Mouse (Mus musculus) hindbrain, embryonic 14.5 days (tissue): Measurements from ENCODE around the gene Lats1. TPM values are rescaled to one million over a fixed set of nuclear protein-coding genes. Genes with fewer than 3 reads are reported as not detected.
"Not testable (repeated sequence)": the region's sequence is repeated elsewhere in the genome, so short reads cannot be mapped to it uniquely, and the experiment has no call there.

Source experiments
- ATAC-seq: fragments of 200-750 bp; cut with Nextera tagmentation; 2 replicates; pipeline ENCODE4 v1.8.0; 2017; ENCODE audit warnings: moderate number of reproducible peaks, mild to moderate bottlenecking, moderate TSS enrichment, moderate library complexity; ENCODE audit not compliant: low FRiP score
- DNase-seq: peaks from one replicate; pipeline ENCODE4 v3.0.0-alpha.2; 2015; ENCODE audit warnings: low spot score
- H3K27ac ChIP-seq: fragments of 300-500 bp; sonication (generic); 2 replicates; pipeline ENCODE4 v1.5.1; 2014; ENCODE audit warnings: mild to moderate bottlenecking, moderate library complexity
- H3K27me3 ChIP-seq: fragments of 300-500 bp; sonication (generic); 2 replicates; pipeline ENCODE4 v1.6.1; 2014; ENCODE audit warnings: mild to moderate bottlenecking, low read length, mixed read lengths; ENCODE audit not compliant: control insufficient read depth, insufficient read depth
- H3K36me3 ChIP-seq: fragments of 300-500 bp; sonication (generic); replicated peaks from 2 replicates; pipeline ENCODE4 v1.6.1; 2014; ENCODE audit not compliant: control insufficient read depth, insufficient read depth
- H3K4me1 ChIP-seq: fragments of 300-500 bp; sonication (generic); replicated peaks from 2 replicates; pipeline ENCODE4 v1.6.1; 2014; ENCODE audit warnings: antibody characterized with exemption, low read length, mixed read lengths; ENCODE audit not compliant: control insufficient read depth, insufficient read depth
- H3K4me2 ChIP-seq: fragments of 300-500 bp; sonication (generic); replicated peaks from 2 replicates; pipeline ENCODE4 v1.6.1; 2014; ENCODE audit warnings: mild to moderate bottlenecking, moderate library complexity
- H3K4me3 ChIP-seq: fragments of 300-500 bp; sonication (generic); replicated peaks from 2 replicates; pipeline ENCODE4 v1.5.1; 2014; ENCODE audit warnings: mild to moderate bottlenecking, low read length
- H3K9ac ChIP-seq: fragments of 300-500 bp; sonication (generic); 2 replicates; pipeline ENCODE4 v1.6.1; 2014
- H3K9me3 ChIP-seq: fragments of 300-500 bp; sonication (generic); 2 replicates; pipeline ENCODE4 v1.6.1; 2016; ENCODE audit warnings: low read length; ENCODE audit not compliant: control insufficient read depth
- WGBS: fragments of 180-500 bp; shearing (Covaris S2); extraction: QIAGEN DNeasy Blood & Tissue Kit; methylation state at CpG from one replicate; pipeline ENCODE4 v1.1.7; 2014; 5-methylcytosine and 5-hydroxymethylcytosine counted together
- polyA plus RNA-seq: library from polyadenylated mRNA; unstranded; fragments of >200 nt; fragmentation: Nextera tagmentation; extraction: Ambion mirVana; gene quantifications from 2 replicates; pipeline ENCODE4 v1.2.1, GENCODE M21; 2014

Lats1 gene
- polyA plus RNA-seq, 1 experiment from 2014 or later, result 17.8 TPM

DNA sequence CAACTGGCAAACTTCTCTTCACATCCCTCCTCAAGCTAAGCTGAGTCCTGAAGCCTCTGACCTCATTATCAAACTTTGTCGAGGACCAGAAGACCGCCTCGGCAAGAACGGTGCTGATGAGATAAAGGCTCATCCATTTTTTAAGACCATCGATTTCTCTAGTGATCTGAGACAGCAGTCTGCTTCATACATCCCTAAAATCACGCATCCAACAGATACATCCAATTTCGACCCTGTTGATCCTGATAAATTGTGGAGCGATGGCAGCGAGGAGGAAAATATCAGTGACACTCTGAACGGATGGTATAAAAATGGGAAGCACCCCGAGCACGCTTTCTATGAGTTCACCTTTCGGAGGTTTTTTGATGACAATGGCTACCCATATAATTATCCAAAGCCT, 31.5 kb downstream of the Lats1 start:
- 93% methylated on average over 13 of the region's 13 CpGs for WGBS
- Histone ChIP-seq H3K27ac (no peak overlapping the region), H3K4me2 (no peak overlapping the region), H3K4me1 (no peaks in the 10 kb centered on the region), H3K4me3 (no peak overlapping the region), H3K9ac (no peak overlapping the region), H3K27me3 (no peaks in the 10 kb centered on the region), H3K9me3 (no peaks in the 10 kb centered on the region), H3K36me3 (peaks cover 64% of the 10 kb centered on the region)
- DNase-seq (no peak), ATAC-seq (no peak)

DNA sequence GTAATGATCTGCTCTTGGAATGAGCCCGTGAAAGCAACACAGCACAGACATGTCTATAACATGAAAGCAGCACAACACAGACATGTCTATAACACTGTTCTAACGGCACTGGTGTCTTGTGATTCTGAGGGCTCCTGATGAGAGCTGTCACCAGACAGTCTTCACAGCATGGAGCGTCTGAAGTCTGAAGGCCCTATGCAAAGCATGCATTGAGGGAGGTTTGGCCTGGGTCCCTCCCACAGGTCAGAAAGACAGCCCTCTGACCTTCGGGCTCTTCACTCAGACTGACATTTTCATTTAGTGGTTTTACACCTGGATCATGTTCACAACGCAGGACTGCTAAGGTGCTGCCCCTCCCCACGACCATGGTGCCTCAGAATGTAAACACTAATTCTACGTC, 34.0 kb downstream of the Lats1 start:
- H3K27ac ChIP-seq, result no peak overlapping the region
- H3K27me3 ChIP-seq, result no peaks in the 10 kb centered on the region
- 68% methylated on average over 7 of the region's 7 CpGs for WGBS
- H3K4me1 ChIP-seq, result no peaks in the 10 kb centered on the region
- no peak for DNase-seq
- no peaks in the 10 kb centered on the region for H3K9me3 ChIP-seq
- no peak for ATAC-seq
- no peak overlapping the region for H3K9ac ChIP-seq
- H3K36me3 ChIP-seq, result peaks cover 48% of the 10 kb centered on the region
- H3K4me3 ChIP-seq, result no peak overlapping the region
- no peak overlapping the region for H3K4me2 ChIP-seq

DNA sequence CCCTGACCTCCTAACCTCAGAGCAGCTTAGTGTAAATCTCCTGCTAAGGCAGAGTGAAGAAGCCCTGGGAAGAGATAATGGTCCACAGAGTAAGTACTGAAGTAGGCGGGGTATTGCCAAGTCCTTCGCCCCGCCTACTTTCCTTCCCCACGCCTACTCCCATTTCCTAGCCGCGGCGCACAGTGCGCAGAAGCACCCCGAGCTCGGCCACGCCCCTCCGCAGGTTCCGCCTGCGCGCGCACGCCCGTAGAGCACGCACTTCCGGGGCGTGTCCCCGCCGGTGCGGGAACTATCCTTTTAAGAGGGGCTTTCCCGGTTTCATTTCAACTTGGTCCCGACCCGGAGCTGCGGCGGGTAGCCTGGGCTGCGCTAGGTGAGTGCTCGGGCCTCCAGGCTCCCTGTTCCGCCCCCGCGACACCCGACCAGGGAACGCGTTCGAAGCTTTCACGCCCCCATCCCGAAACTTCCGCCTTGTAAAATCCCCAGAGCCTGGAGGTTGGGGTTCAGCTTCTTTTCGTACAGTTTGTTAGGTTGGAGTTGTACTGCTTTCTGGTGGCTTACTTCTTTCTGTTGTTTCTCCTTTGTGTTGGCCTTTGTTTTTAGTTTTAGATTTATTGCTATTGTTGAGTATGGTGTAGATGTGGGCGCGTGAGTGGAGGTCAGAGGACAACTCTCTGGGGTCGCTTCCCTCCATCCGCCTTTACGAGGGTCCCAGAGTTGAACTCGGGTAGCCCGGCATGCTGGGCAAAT, 44.9 kb downstream of the Lats1 start, which contains the start of gene Katna1:
TSS of gene Katna1 (plus strand) at position 250 of the 750 bp plus-strand sequence.
- peak within 1 kb of the TSS; percentile 65 for H3K4me2 ChIP-seq
- DNase-seq (peak; percentile 91), ATAC-seq (peak; percentile 98)
- peak within 1 kb of the TSS; percentile 72 for H3K9ac ChIP-seq
- H3K4me1 ChIP-seq, result peaks cover 10% of the 10 kb centered on the region; the same call in 1 of the 2 replicates
- no peaks in the 10 kb centered on the region for H3K27me3 ChIP-seq
- WGBS, result under 1% methylated on average over 49 of the region's 49 CpGs
- H3K4me3 ChIP-seq, result peak within 1 kb of the TSS; percentile 77
- peak within 1 kb of the TSS; percentile 63; the same call in 1 of the 2 replicates for H3K27ac ChIP-seq
- no peaks in the 10 kb centered on the region for H3K36me3 ChIP-seq
- H3K9me3 ChIP-seq, result no peaks in the 10 kb centered on the region

DNA sequence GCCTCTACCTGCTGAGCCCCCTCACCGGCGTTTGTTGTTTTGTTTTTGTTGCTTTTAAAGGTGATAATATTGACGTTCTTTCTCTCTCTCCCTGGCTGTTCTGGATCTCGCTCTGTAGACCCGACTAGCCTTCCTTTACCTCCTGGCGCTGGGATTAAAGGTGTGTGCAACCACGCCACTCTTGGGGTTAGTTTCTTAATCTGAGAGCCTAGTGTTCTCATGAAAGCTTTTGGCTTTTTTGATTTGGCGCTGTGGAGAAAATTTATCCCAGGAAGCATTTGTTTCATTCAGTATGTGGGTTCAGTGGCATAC, 45.4 kb downstream of the Lats1 start:
- ATAC-seq (no peak), DNase-seq (no peak)
- peak overlapping the region; percentile 65 for H3K4me2 ChIP-seq
- no peaks in the 10 kb centered on the region for H3K9me3 ChIP-seq
- H3K4me3 ChIP-seq, result peak overlapping the region; percentile 77
- H3K36me3 ChIP-seq, result no peaks in the 10 kb centered on the region
- no peak overlapping the region for H3K27ac ChIP-seq
- WGBS, result 2% methylated on average over 8 of the region's 8 CpGs
- H3K27me3 ChIP-seq, result no peaks in the 10 kb centered on the region
- peak overlapping the region; percentile 72 for H3K9ac ChIP-seq
- peaks cover 10% of the 10 kb centered on the region; the same call in 1 of the 2 replicates for H3K4me1 ChIP-seq

DNA sequence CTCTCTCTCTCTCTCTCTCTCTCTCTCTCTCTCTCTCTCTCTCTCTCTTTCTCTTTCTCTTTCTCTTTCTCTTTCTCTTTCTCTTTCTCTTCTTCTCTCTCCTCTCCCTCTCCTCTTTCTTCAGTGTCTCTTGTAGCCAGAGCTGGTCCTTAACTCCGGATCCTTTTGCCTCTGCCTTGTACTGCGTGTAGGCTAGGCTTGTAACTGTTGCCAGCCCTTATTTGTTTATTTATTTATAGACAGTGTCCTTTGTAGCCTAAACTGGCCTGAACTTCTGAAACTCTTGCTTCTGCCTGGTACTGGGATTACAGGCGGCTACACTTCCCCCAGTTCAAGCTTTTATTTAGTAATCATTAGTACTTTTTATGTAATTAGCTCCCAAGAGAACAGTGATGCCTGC, 46.0 kb downstream of the Lats1 start:
- DNase-seq (no peak), ATAC-seq (no peak)
- Histone ChIP-seq H3K27ac (no peak overlapping the region), H3K27me3 (no peaks in the 10 kb centered on the region), H3K9ac (peak overlapping the region; percentile 72), H3K36me3 (no peaks in the 10 kb centered on the region), H3K4me3 (peak overlapping the region; percentile 77), H3K9me3 (no peaks in the 10 kb centered on the region), H3K4me2 (peak overlapping the region; percentile 65), H3K4me1 (peaks cover 10% of the 10 kb centered on the region; the same call in 1 of the 2 replicates)
- WGBS, result 24% methylated on average over 3 of the region's 3 CpGs

DNA sequence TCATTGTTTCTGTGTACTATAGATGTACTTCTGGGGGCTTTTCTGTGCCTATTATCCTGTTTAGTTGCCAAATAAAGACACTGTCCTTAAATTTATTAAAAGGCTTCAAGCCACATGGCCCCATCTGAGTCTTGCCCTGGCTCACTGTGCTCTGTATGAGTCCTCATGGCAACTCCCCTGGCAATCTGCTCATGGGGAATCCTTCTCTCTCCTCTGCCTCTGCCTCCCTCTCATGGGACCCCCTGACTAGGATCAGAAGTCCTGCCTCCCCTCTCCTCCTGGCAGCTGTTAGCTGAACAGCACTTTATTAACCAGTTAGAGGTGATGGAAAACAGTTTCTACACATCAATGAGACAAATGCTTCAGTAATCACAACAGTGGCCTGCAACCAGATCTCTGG, 50.6 kb downstream of the Lats1 start:
- Histone ChIP-seq H3K4me3 (no peak overlapping the region), H3K4me1 (peaks cover 7% of the 10 kb centered on the region; the same call in 1 of the 2 replicates), H3K36me3 (no peaks in the 10 kb centered on the region), H3K27ac (no peak overlapping the region), H3K9me3 (no peaks in the 10 kb centered on the region), H3K4me2 (no peak overlapping the region), H3K9ac (no peak overlapping the region), H3K27me3 (no peaks in the 10 kb centered on the region)
- DNase-seq (no peak), ATAC-seq (no peak)

DNA sequence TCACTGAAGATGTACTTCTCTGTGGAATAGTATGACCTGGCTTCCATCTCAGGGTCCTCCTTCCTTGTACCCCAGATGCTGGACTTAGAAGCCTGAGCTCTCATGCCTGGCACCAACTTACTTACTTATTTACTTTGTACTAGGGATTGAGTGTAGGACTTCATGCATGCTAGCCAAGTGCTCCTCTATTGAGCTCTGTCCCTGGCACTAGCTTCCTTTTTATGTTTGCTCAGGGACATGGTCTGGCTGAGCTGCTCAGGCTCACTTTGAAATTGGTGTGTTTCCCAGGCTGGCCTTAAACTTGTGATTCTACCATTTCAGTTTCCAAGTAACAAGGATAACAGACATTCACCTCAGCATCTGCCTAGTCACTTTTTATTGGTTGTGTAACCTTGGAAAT, 56.1 kb downstream of the Lats1 start:
- Histone ChIP-seq H3K4me1 (no peaks in the 10 kb centered on the region), H3K4me3 (no peak overlapping the region), H3K36me3 (peaks cover 16% of the 10 kb centered on the region), H3K9me3 (no peaks in the 10 kb centered on the region), H3K27ac (no peak overlapping the region), H3K4me2 (no peak overlapping the region), H3K9ac (no peak overlapping the region), H3K27me3 (no peaks in the 10 kb centered on the region)
- ATAC-seq, result no peak
- DNase-seq, result no peak

DNA sequence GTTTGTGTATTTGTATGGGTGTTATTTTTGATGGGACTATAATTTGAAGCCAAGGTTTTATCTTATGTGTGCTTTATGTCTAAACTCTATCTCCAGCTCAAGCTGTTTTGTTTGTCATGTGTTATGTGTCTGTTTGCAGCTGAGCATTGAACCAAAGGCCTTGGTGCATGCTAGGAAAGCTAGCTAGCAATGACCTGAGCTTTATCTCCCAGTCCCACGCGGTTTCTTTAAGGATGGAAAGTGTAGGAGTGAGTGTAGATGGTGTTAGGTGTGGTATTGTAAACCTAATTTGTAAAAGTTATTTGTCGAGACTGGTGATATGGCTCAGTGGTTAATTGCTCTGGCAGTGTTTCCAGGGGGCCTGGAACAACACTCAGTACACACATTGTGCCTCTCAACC, 56.9 kb downstream of the Lats1 start:
- 81% methylated on average over 3 of the region's 3 CpGs for WGBS
- no peak for ATAC-seq
- Histone ChIP-seq H3K27ac (no peak overlapping the region), H3K9ac (no peak overlapping the region), H3K4me1 (no peaks in the 10 kb centered on the region), H3K4me3 (no peak overlapping the region), H3K36me3 (peaks cover 22% of the 10 kb centered on the region), H3K9me3 (no peaks in the 10 kb centered on the region), H3K27me3 (no peaks in the 10 kb centered on the region), H3K4me2 (no peak overlapping the region)
- DNase-seq, result no peak

DNA sequence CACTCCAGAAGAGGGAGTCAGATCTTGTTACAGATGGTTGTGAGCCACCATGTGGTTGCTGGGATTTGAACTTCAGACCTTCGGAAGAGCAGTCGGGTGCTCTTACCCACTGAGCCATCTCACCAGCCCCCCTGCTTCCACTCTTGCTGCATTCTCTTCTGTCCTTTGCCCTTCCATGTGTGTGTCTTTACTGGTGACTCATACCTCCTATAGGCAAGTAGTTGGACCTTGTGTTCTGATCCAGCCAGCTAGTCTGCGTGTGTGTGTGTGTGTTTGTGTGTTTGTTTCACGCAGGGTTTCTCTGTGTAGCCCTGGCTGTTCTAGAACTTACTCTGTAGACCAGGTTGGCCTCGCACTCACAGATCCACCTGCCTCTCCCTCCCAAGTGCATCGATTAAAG, 64.5 kb downstream of the Lats1 start:
- ATAC-seq, DNase-seq, H3K27ac ChIP-seq, H3K27me3 ChIP-seq, H3K4me2 ChIP-seq, H3K9me3 ChIP-seq, H3K4me3 ChIP-seq, H3K4me1 ChIP-seq, H3K9ac ChIP-seq: not testable (repeated sequence)
- 96% methylated on average over 6 of the region's 6 CpGs for WGBS
- H3K36me3 ChIP-seq, result peaks cover 81% of the 10 kb centered on the region

DNA sequence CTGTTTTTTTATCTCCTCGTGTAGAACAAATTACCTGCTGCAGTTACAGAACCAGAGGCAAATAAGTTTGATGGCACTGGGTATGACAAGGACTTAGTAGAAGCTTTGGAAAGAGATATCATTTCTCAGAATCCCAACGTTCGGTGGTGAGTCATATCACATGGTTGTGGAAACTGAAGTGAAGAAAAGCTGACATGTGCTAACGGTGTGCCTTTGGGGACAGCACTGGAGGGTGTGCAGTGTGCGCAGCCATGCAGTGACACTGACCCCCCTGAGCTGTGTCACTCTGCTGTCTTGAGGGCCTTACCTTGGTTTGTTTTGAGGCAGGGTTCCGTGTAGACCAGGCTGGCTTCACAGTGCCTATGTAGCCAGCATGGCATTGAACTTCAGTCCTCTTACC, 67.7 kb downstream of the Lats1 start:
- 92% methylated on average over 6 of the region's 6 CpGs for WGBS
- no peak overlapping the region for H3K27ac ChIP-seq
- no peak for DNase-seq
- H3K4me1 ChIP-seq, result no peaks in the 10 kb centered on the region
- no peaks in the 10 kb centered on the region for H3K9me3 ChIP-seq
- no peak for ATAC-seq
- no peaks in the 10 kb centered on the region for H3K27me3 ChIP-seq
- no peak overlapping the region for H3K9ac ChIP-seq
- H3K4me3 ChIP-seq, result no peak overlapping the region
- no peak overlapping the region for H3K4me2 ChIP-seq
- peaks cover 79% of the 10 kb centered on the region for H3K36me3 ChIP-seq
